Mouse (Mus musculus): Measurements from ENCODE around the gene 9030612E09Rik. TPM values are rescaled to one million over a fixed set of nuclear protein-coding genes. Genes with fewer than 3 reads are reported as not detected.

Gene 9030612E09Rik
- total RNA-seq, 2 experiments from 2014 or later = 0.67 to 0.85 TPM

DNA sequence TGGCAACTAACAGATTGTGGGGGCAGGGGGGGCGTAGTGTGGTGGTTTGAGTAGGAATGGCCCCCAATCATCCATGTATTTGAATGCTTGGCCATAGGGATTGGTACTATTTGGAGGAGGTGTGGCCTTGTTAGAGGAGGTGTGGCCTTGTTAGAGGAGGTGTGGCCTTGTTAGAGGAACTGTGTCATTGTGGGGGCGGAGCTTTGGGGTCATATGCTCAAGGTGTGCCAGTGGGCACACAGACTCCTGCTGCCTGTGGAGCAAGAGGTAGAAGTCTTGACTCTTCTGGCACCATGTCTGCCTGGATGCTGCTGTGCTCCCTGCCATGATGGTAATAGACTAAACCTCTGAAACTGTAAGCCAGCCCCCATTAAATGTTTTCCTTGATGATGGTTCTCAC lies 25.7 kb downstream of the 9030612E09Rik start:
- no peak for DNase-seq (ENCODE audit: low spot score in 2 of 2)

DNA sequence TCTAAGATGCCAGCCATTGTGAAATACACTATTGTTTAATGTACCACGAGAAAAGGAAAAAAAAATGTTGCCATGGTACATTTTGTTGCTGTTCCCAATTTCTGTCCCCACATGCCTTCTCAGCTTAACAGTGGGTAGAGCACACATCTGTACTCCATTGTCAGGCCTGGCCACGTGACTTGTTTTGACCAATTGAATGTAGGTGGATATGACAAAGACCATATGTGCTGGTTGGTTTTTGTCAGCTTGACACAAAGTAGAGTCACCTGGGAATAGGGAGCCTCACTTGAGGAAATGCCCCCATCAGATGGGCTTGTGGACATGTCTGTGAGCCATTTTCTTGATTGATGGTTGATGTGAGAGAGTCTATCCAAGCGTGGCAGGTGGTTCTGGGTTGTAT lies 29.4 kb downstream of the 9030612E09Rik start:
- DNase-seq (ENCODE audit: low spot score in 2 of 2) = no peak

DNA sequence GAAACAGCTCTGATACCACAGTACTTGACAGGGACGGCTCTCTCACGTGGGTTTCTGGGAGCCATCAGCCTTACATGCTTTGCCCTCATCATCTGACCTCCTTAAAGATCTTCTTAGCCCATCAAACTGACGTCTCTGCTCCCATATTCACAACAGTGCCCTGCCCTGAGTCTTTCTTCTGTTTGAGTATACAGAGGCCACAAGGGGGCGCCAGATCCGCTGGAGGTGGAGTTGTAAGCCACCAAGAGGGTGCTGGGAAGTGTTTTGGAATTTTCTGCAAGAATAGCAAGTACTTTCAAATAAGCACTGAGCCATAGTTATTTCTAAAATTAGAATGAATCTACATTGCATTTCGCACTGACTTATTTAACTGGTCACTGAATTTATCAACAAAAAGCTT lies 37.4 kb downstream of the 9030612E09Rik start:
- no peak for DNase-seq (ENCODE audit: low spot score in 2 of 2)

DNA sequence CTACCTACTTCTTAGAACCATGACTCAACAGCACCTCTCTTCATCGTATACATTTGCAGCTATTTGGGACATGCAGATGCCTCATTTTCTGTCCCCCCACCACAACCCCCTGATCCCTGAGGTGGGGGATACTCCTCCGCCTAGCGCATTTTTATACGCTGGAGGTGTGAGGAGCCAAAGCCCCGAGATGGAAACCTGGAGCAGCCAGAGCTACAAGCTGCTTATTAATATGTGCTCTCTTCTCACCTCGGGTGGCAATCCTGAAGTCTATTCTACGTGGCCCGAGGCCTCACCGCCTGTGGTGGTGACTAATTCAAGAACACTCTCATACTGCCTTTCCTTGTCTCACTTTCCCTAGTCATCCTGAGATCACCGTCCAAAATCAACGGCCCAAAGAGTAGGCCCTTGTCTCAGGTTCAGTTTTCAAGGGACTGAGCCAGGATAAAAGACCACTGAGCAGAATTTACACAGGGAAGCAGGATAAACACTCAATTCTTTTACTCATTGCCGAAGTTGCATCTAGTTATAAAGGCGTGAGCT lies 42.9 kb downstream of the 9030612E09Rik start:
- DNase-seq (ENCODE audit: low spot score in 2 of 2) = no peak

DNA sequence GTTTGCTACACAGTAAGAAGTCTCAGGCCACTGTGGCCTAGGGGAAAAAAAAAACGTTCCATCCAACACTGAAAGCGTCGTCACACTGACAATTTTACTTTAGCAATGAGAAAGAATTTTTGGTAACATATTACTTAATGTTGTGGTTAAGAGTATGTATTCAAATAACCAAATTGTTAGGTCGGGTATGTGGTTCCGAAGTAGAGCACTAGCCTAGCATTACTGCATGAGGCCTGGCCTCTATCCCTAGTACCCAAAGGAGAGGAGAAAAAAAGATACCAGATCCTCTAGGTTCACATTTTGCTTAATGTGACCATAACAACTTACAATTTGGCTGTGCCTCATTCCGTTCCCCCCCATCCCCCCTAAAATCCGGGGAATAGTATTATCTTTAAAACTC lies 46.0 kb downstream of the 9030612E09Rik start:
- DNase-seq (ENCODE audit: low spot score in 2 of 2) = no peak

DNA sequence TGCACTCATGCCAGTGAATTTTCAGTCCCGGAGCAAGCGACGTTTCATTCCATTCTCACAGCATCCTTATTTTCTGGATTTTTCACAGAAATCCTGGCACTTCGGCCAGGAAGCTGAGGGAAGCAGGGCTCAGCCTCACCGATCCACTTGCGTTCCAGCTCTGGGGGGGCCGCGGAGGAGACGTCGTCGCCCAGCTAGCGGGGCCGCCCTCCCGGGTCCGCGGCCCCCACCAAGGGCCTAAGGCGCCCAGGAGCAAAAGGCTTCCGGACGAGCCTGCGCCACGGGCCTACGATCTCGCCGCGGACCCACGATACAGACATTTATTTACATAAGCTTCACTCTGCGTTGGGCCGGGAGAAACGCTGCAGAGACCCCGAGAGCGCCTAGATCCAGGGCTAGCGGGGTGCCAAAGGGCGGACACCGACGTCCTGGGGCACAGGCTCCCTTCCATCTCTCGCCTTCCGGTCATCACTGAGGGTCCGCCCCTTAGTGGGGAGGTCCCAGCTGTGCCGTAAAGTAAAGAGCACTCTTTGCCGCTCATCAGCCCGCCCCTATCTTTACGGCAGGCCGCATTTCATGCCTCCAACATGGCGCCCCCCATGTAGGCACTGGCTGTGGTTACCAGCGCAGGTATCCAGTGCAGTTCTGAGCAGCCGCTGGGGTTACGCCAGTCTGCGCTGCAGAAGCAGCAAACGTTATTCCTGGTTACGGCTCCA lies 46.6 kb downstream of the 9030612E09Rik start, which contains the start of gene Pdss2:
Gene Pdss2 (plus strand): TSS at position 577 of the 716 bp plus-strand sequence.
- peak; percentile 68 to 87 for DNase-seq (ENCODE audit: low spot score in 2 of 2)

DNA sequence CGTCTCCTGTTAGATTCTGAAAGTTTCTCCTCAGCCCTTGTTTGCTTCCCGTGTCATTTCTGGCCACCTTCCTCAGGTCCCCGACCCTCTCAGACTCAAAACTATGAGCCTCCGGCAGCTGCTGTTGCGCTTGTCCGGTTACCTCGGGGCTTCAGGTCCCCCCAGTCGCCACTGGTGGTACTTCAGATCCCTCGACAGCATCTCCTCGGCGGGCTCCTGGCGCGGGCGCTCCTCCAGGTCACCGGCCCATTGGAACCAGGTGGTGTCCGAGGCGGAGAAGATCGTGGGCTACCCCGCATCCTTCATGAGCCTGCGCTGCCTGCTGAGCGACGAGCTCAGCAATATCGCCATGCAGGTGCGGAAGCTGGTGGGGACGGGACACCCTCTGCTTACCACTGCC lies 47.2 kb downstream of the 9030612E09Rik start:
- peak in 1 of 2 experiments; percentile 14 for DNase-seq (ENCODE audit: low spot score in 2 of 2)

DNA sequence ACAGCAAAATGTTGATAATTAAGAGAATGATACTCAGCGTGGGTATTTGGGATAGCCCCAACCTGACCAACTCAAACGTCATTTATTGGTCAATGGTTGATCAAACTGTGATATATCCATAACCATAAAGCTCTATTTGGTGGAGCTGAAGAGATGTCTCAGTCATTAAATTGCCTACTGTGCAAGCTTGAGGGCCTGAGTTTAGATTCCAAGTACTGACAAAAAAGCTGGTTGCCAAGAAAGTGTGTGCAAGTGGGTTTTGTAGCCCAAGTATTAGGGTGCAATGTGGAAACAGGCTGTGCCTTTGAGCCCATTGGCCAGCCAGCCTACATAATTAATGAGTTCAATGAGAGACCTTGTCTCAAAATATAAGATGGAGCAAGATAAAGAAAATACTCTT lies 48.9 kb downstream of the 9030612E09Rik start:
- no peak for DNase-seq (ENCODE audit: low spot score in 2 of 2)

Other genes with a start within 250 kb of the 9030612E09Rik start
- 1 to 10 TPM; 6.5 TPM for gene Sobp, start 174 bp upstream of the 9030612E09Rik start, total RNA-seq (2021)
- gene Pdss2, start 46.8 kb downstream of the 9030612E09Rik start, total RNA-seq (2021) = 10 to 100 TPM; 16.9 to 17.0 TPM

Measured in adrenal gland, postnatal 4 days (tissue).